Mouse (Mus musculus) spleen, adult 2 months (tissue): ENCODE results near the gene Zdhhc9.

ENCODE experiments used
- CTCF ChIP-seq: fragments of 200-500 bp; IDR thresholded peaks from 2 replicates; pipeline ENCODE4 v1.5.1; 2011; ENCODE audit warnings: mild to moderate bottlenecking, inconsistent platforms; ENCODE audit not compliant: insufficient read depth, insufficient read length, insufficient replicate concordance; ENCODE audit errors: extremely low read depth
- POLR2A ChIP-seq: fragments of 200-500 bp; IDR thresholded peaks from 2 replicates; pipeline ENCODE4 v1.6.1; 2011; ENCODE audit warnings: low read depth, low read length, inconsistent platforms

- TF ChIP-seq CTCF (no peak), POLR2A (no peak; the same call in 1 of the 2 replicates)
These were observed 67.2 kb downstream of the Zdhhc9 start for GRCm38 (mm10) chrX:48141481-48141880.
